Mouse (Mus musculus) layer of hippocampus, adult 2 months (tissue): ENCODE measurements at regions not wholly inside any gene's neighbourhood (a gene's known extent, or its start where the extent isn't known, plus 50 kb on each side); places are given as distances from the start of the nearest gene placed in this dataset.

Experiments
- DNase-seq, 2 experiments: peaks; one replicate each; pipeline ENCODE4 v3.0.0; 2022; ENCODE audit warnings: low spot score in 2 of 2
- H3K27ac ChIP-seq: fragments of 200-600 bp; 2 replicates; pipeline ENCODE4 v1.8.1; 2022
- H3K4me3 ChIP-seq: fragments of 200-600 bp; 2 replicates; pipeline ENCODE4 v1.8.1; 2022; ENCODE audit warnings: mild to moderate bottlenecking
- CTCF ChIP-seq: fragments of 200-600 bp; conservative IDR thresholded peaks from 2 replicates; pipeline ENCODE4 v1.8.1; 2022; ENCODE audit warnings: antibody characterized with exemption, mild to moderate bottlenecking, moderate library complexity

- no peak for DNase-seq
- TF ChIP-seq CTCF: no peak
- Histone ChIP-seq H3K4me3 (no peak overlapping the region), H3K27ac (no peak overlapping the region)
Measured at GRCm38 (mm10) chr8:65443266-65443665, 174.4 kb upstream of the March1 start.

GRCm38 (mm10) chr8:65420870-65421269 lies 196.8 kb upstream of the March1 start:
- no peak overlapping the region for H3K4me3 ChIP-seq
- no peak overlapping the region for H3K27ac ChIP-seq
- DNase-seq: no peak
- TF ChIP-seq CTCF: no peak

- DNase-seq: no peak
- no peak for TF ChIP-seq CTCF
- no peak overlapping the region for H3K27ac ChIP-seq
- H3K4me3 ChIP-seq: no peak overlapping the region
Measured at GRCm38 (mm10) chr8:65417897-65418296, 199.8 kb upstream of the March1 start.

GRCm38 (mm10) chr8:65414201-65414600 lies 203.5 kb upstream of the March1 start:
- peak; percentile 13 to 47 for DNase-seq
- no peak for TF ChIP-seq CTCF
- Histone ChIP-seq H3K27ac (peak overlapping the region; percentile 23; the same call in 1 of the 2 replicates), H3K4me3 (no peak overlapping the region)

GRCm38 (mm10) chr8:65412291-65412690 lies 205.4 kb upstream of the March1 start:
- TF ChIP-seq CTCF: no peak
- no peak overlapping the region for H3K4me3 ChIP-seq
- DNase-seq: peak; percentile 44 to 47
- H3K27ac ChIP-seq: no peak overlapping the region

- Histone ChIP-seq H3K27ac (no peak overlapping the region), H3K4me3 (no peak overlapping the region)
- no peak for TF ChIP-seq CTCF
- peak in 1 of 2 experiments; percentile 11 for DNase-seq
Measured at GRCm38 (mm10) chr8:65395755-65396154, 221.9 kb upstream of the March1 start.

GRCm38 (mm10) chr8:65355990-65356389 lies 226.6 kb upstream of the BC030870 start:
- DNase-seq: no peak
- Histone ChIP-seq H3K4me3 (no peak overlapping the region), H3K27ac (no peak overlapping the region)
- no peak for TF ChIP-seq CTCF

GRCm38 (mm10) chr8:65349396-65349795 lies 220.0 kb upstream of the BC030870 start:
- Histone ChIP-seq H3K27ac (peak overlapping the region; percentile 74), H3K4me3 (no peak overlapping the region)
- no peak for TF ChIP-seq CTCF
- DNase-seq: peak; percentile 29 to 61

GRCm38 (mm10) chr8:65331136-65331535 lies 201.8 kb upstream of the BC030870 start:
- no peak for TF ChIP-seq CTCF
- no peak for DNase-seq
- Histone ChIP-seq H3K4me3 (no peak overlapping the region), H3K27ac (no peak overlapping the region)

GRCm38 (mm10) chr8:65288687-65289086 lies 159.3 kb upstream of the BC030870 start:
- DNase-seq: no peak
- H3K4me3 ChIP-seq: no peak overlapping the region
- TF ChIP-seq CTCF: no peak
- H3K27ac ChIP-seq: no peak overlapping the region

- H3K4me3 ChIP-seq: no peak overlapping the region
- no peak overlapping the region for H3K27ac ChIP-seq
- DNase-seq: no peak
- TF ChIP-seq CTCF: no peak
Measured at GRCm38 (mm10) chr8:65280390-65280789, 151.0 kb upstream of the BC030870 start.
